Mouse (Mus musculus): ENCODE data around the gene Cnn2. TPM values are rescaled to one million over a fixed set of nuclear protein-coding genes. Genes with fewer than 3 reads are reported as not detected.

Gene Cnn2
- 160 and 182 TPM in 2 replicates for polyA plus RNA-seq (2014; fragmentation: Nextera tagmentation; extraction: Ambion mirVana)

GRCm38 (mm10) chr10:79988506-79989271, at the start of gene Cnn2:
Gene Cnn2, plus strand, starts transcription at chr10:79988584.
- Histone ChIP-seq H3K4me2 (ENCODE audit: low read depth, low read length, severe bottlenecking) (peak within 1 kb of the TSS; percentile 51), H3K36me3 (ENCODE audit: control insufficient read depth, insufficient read depth, low read length) (no peaks in the 10 kb centered on the region), H3K27me3 (ENCODE audit: control insufficient read depth, insufficient read depth, low read length) (peaks cover 30% of the 10 kb centered on the region), H3K4me1 (replicated peaks; ENCODE audit: control insufficient read depth, insufficient read depth, low read length) (peaks cover 8% of the 10 kb centered on the region; the same call in 1 of the 2 replicates), H3K27ac (ENCODE audit: low read depth, low read length) (no peak within 1 kb of the TSS; the same call in 1 of the 2 replicates), H3K4me3 (ENCODE audit: low read depth, low read length) (peak within 1 kb of the TSS; percentile 39), H3K9me3 (ENCODE audit: control insufficient read depth, low read length) (peaks cover 4% of the 10 kb centered on the region; the same call in 1 of the 2 replicates), H3K9ac (ENCODE audit: low read length) (peak within 1 kb of the TSS; percentile 47)
- ATAC-seq (replicated peaks; ENCODE audit: low FRiP score) (no peak), DNase-seq (ENCODE audit: low spot score) (peak; percentile 74)
- WGBS, result 1% methylated on average over 59 of the region's 59 CpGs

- H3K36me3 ChIP-seq (ENCODE audit: control insufficient read depth, insufficient read depth, low read length), result no peaks in the 10 kb centered on the region
These were observed 47.6 kb upstream of the Cnn2 start for GRCm38 (mm10) chr10:79940749-79941148.

GRCm38 (mm10) chr10:79942988-79943387, 45.4 kb upstream of the Cnn2 start:
- H3K9me3 ChIP-seq (ENCODE audit: control insufficient read depth, low read length), result no peaks in the 10 kb centered on the region
- no peak overlapping the region for H3K9ac ChIP-seq (ENCODE audit: low read length)
- ATAC-seq (replicated peaks; ENCODE audit: low FRiP score), result no peak
- no peak overlapping the region for H3K4me3 ChIP-seq (ENCODE audit: low read depth, low read length)
- H3K36me3 ChIP-seq (ENCODE audit: control insufficient read depth, insufficient read depth, low read length), result no peaks in the 10 kb centered on the region
- no peaks in the 10 kb centered on the region for H3K27me3 ChIP-seq (ENCODE audit: control insufficient read depth, insufficient read depth, low read length)
- 80% methylated on average over 1 of the region's 1 CpGs for WGBS
- peaks cover 23% of the 10 kb centered on the region for H3K4me1 ChIP-seq (replicated peaks; ENCODE audit: control insufficient read depth, insufficient read depth, low read length)
- no peak for DNase-seq (ENCODE audit: low spot score)
- no peak overlapping the region for H3K27ac ChIP-seq (ENCODE audit: low read depth, low read length)
- H3K4me2 ChIP-seq (ENCODE audit: low read depth, low read length, severe bottlenecking), result no peak overlapping the region

More at GRCm38 (mm10) chr10:79940749-79941148, 47.6 kb upstream of the Cnn2 start:
- Histone ChIP-seq H3K4me1 (replicated peaks; ENCODE audit: control insufficient read depth, insufficient read depth, low read length) (peaks cover 9% of the 10 kb centered on the region), H3K4me3 (ENCODE audit: low read depth, low read length) (no peak overlapping the region), H3K9ac (ENCODE audit: low read length) (no peak overlapping the region), H3K27ac (ENCODE audit: low read depth, low read length) (no peak overlapping the region), H3K9me3 (ENCODE audit: control insufficient read depth, low read length) (no peaks in the 10 kb centered on the region), H3K4me2 (ENCODE audit: low read depth, low read length, severe bottlenecking) (no peak overlapping the region), H3K27me3 (ENCODE audit: control insufficient read depth, insufficient read depth, low read length) (no peaks in the 10 kb centered on the region)
- DNase-seq (ENCODE audit: low spot score), result no peak
- no peak for ATAC-seq (replicated peaks; ENCODE audit: low FRiP score)
- 78% methylated on average over 7 of the region's 7 CpGs for WGBS

- WGBS, result 86% methylated on average over 9 of the region's 9 CpGs
- Histone ChIP-seq H3K36me3 (ENCODE audit: control insufficient read depth, insufficient read depth, low read length) (no peaks in the 10 kb centered on the region), H3K9ac (ENCODE audit: low read length) (no peak overlapping the region), H3K4me1 (replicated peaks; ENCODE audit: control insufficient read depth, insufficient read depth, low read length) (peaks cover 23% of the 10 kb centered on the region), H3K9me3 (ENCODE audit: control insufficient read depth, low read length) (no peaks in the 10 kb centered on the region), H3K27ac (ENCODE audit: low read depth, low read length) (no peak overlapping the region), H3K4me2 (ENCODE audit: low read depth, low read length, severe bottlenecking) (no peak overlapping the region), H3K4me3 (ENCODE audit: low read depth, low read length) (no peak overlapping the region), H3K27me3 (ENCODE audit: control insufficient read depth, insufficient read depth, low read length) (no peaks in the 10 kb centered on the region)
- no peak for ATAC-seq (replicated peaks; ENCODE audit: low FRiP score)
- no peak for DNase-seq (ENCODE audit: low spot score)
These were observed 44.9 kb upstream of the Cnn2 start for GRCm38 (mm10) chr10:79943471-79943901.

- H3K4me3 ChIP-seq (ENCODE audit: low read depth, low read length), result no peak overlapping the region
- no peaks in the 10 kb centered on the region; the same call in 1 of the 2 replicates for H3K36me3 ChIP-seq (ENCODE audit: control insufficient read depth, insufficient read depth, low read length)
- peak overlapping the region; percentile 24; the same call in 1 of the 2 replicates for H3K4me2 ChIP-seq (ENCODE audit: low read depth, low read length, severe bottlenecking)
- H3K27me3 ChIP-seq (ENCODE audit: control insufficient read depth, insufficient read depth, low read length), result no peaks in the 10 kb centered on the region
- ATAC-seq (replicated peaks; ENCODE audit: low FRiP score) (peak; percentile 70), DNase-seq (ENCODE audit: low spot score) (peak; percentile 83)
- H3K9me3 ChIP-seq (ENCODE audit: control insufficient read depth, low read length), result no peaks in the 10 kb centered on the region
- WGBS, result 14% methylated on average over 16 of the region's 16 CpGs
- H3K27ac ChIP-seq (ENCODE audit: low read depth, low read length), result peak overlapping the region; percentile 68
- peaks cover 23% of the 10 kb centered on the region for H3K4me1 ChIP-seq (replicated peaks; ENCODE audit: control insufficient read depth, insufficient read depth, low read length)
- peak overlapping the region; percentile 27 for H3K9ac ChIP-seq (ENCODE audit: low read length)
These were observed 42.7 kb upstream of the Cnn2 start for GRCm38 (mm10) chr10:79945507-79946234.

- 8% methylated on average over 7 of the region's 7 CpGs for WGBS
- ATAC-seq (replicated peaks; ENCODE audit: low FRiP score), result no peak
- Histone ChIP-seq H3K4me2 (ENCODE audit: low read depth, low read length, severe bottlenecking) (peak overlapping the region; percentile 8; the same call in 1 of the 2 replicates), H3K9me3 (ENCODE audit: control insufficient read depth, low read length) (no peaks in the 10 kb centered on the region), H3K27me3 (ENCODE audit: control insufficient read depth, insufficient read depth, low read length) (no peaks in the 10 kb centered on the region), H3K4me1 (replicated peaks; ENCODE audit: control insufficient read depth, insufficient read depth, low read length) (peaks cover 23% of the 10 kb centered on the region), H3K27ac (ENCODE audit: low read depth, low read length) (no peak overlapping the region; the same call in 1 of the 2 replicates), H3K9ac (ENCODE audit: low read length) (peak overlapping the region; percentile 39), H3K36me3 (ENCODE audit: control insufficient read depth, insufficient read depth, low read length) (no peaks in the 10 kb centered on the region; the same call in 1 of the 2 replicates), H3K4me3 (ENCODE audit: low read depth, low read length) (no peak overlapping the region)
- no peak for DNase-seq (ENCODE audit: low spot score)
These were observed 41.5 kb upstream of the Cnn2 start for GRCm38 (mm10) chr10:79946752-79947322.

- Histone ChIP-seq H3K9ac (ENCODE audit: low read length) (peak overlapping the region; percentile 23; the same call in 1 of the 2 replicates), H3K27ac (ENCODE audit: low read depth, low read length) (no peak overlapping the region), H3K36me3 (ENCODE audit: control insufficient read depth, insufficient read depth, low read length) (no peaks in the 10 kb centered on the region; the same call in 1 of the 2 replicates), H3K4me2 (ENCODE audit: low read depth, low read length, severe bottlenecking) (no peak overlapping the region), H3K27me3 (ENCODE audit: control insufficient read depth, insufficient read depth, low read length) (no peaks in the 10 kb centered on the region), H3K4me3 (ENCODE audit: low read depth, low read length) (no peak overlapping the region), H3K4me1 (replicated peaks; ENCODE audit: control insufficient read depth, insufficient read depth, low read length) (peaks cover 23% of the 10 kb centered on the region), H3K9me3 (ENCODE audit: control insufficient read depth, low read length) (no peaks in the 10 kb centered on the region)
- 69% methylated on average over 6 of the region's 6 CpGs for WGBS
- ATAC-seq (replicated peaks; ENCODE audit: low FRiP score) (no peak), DNase-seq (ENCODE audit: low spot score) (no peak)
These were observed 40.9 kb upstream of the Cnn2 start for GRCm38 (mm10) chr10:79947502-79947901.

GRCm38 (mm10) chr10:79949873-79950272, 38.5 kb upstream of the Cnn2 start:
- Histone ChIP-seq H3K36me3 (ENCODE audit: control insufficient read depth, insufficient read depth, low read length) (no peaks in the 10 kb centered on the region; the same call in 1 of the 2 replicates), H3K4me1 (replicated peaks; ENCODE audit: control insufficient read depth, insufficient read depth, low read length) (peaks cover 19% of the 10 kb centered on the region), H3K9me3 (ENCODE audit: control insufficient read depth, low read length) (no peaks in the 10 kb centered on the region), H3K4me3 (ENCODE audit: low read depth, low read length) (no peak overlapping the region), H3K4me2 (ENCODE audit: low read depth, low read length, severe bottlenecking) (no peak overlapping the region), H3K27me3 (ENCODE audit: control insufficient read depth, insufficient read depth, low read length) (no peaks in the 10 kb centered on the region), H3K27ac (ENCODE audit: low read depth, low read length) (no peak overlapping the region), H3K9ac (ENCODE audit: low read length) (no peak overlapping the region)
- no peak for DNase-seq (ENCODE audit: low spot score)
- WGBS, result 91% methylated on average over 4 of the region's 4 CpGs
- ATAC-seq (replicated peaks; ENCODE audit: low FRiP score), result no peak
